Mouse (Mus musculus) heart, postnatal 0 days (tissue): Measurements from ENCODE around the gene Wfdc15b. TPM values are rescaled to one million over a fixed set of nuclear protein-coding genes. Genes with fewer than 3 reads are reported as not detected.

ENCODE experiments used
- ATAC-seq: fragments of 200-750 bp; cut with Nextera tagmentation; 2 replicates; pipeline ENCODE4 v1.8.0; 2017; ENCODE audit warnings: low read depth, moderate number of reproducible peaks, moderate library complexity; ENCODE audit not compliant: insufficient read depth
- DNase-seq: peaks from one replicate; pipeline ENCODE4 v3.0.0-alpha.2; 2016; ENCODE audit warnings: low spot score
- H3K27ac ChIP-seq: fragments of 300-500 bp; sonication (generic); 2 replicates; pipeline ENCODE4 v1.5.1; 2014; ENCODE audit warnings: low read depth, mild to moderate bottlenecking
- H3K27me3 ChIP-seq: fragments of 300-500 bp; sonication (generic); 2 replicates; pipeline ENCODE4 v1.6.1; 2014; ENCODE audit warnings: low read length, mixed read lengths; ENCODE audit not compliant: control insufficient read depth, insufficient read depth
- H3K36me3 ChIP-seq: fragments of 300-500 bp; sonication (generic); replicated peaks from 2 replicates; pipeline ENCODE4 v1.6.1; 2014; ENCODE audit warnings: low read length, mixed read lengths; ENCODE audit not compliant: control insufficient read depth, insufficient read depth
- H3K4me1 ChIP-seq: fragments of 300-500 bp; sonication (generic); 2 replicates; pipeline ENCODE4 v1.6.1; 2014; ENCODE audit warnings: antibody characterized with exemption; ENCODE audit not compliant: control insufficient read depth, insufficient read depth
- H3K4me2 ChIP-seq: fragments of 300-500 bp; sonication (generic); 2 replicates; pipeline ENCODE4 v1.6.1; 2014; ENCODE audit warnings: low read depth, mild to moderate bottlenecking, low read length, moderate library complexity
- H3K4me3 ChIP-seq: fragments of 300-500 bp; sonication (generic); 2 replicates; pipeline ENCODE4 v1.5.1; 2014; ENCODE audit warnings: low read depth, low read length
- H3K9ac ChIP-seq: fragments of 300-500 bp; sonication (generic); replicated peaks from 2 replicates; pipeline ENCODE4 v1.6.1; 2014; ENCODE audit warnings: low read depth, low read length, mixed read lengths
- H3K9me3 ChIP-seq: fragments of 300-500 bp; sonication (generic); replicated peaks from 2 replicates; pipeline ENCODE4 v1.6.1; 2016; ENCODE audit warnings: low read length; ENCODE audit not compliant: control insufficient read depth
- CTCF ChIP-seq: IDR thresholded peaks from 2 replicates; pipeline ENCODE4 v1.5.1; 2016; ENCODE audit warnings: antibody characterized with exemption, control low read depth, low read depth
- EP300 ChIP-seq: IDR thresholded peaks from 2 replicates; pipeline ENCODE4 v1.6.1; 2016; ENCODE audit warnings: antibody characterized with exemption, low read depth
- whole genome bisulfite sequencing: fragments of 180-500 bp; shearing (Covaris S2); extraction: QIAGEN DNeasy Blood & Tissue Kit; methylation state at CpG from one replicate; pipeline ENCODE4 v1.1.7; 2014; 5-methylcytosine and 5-hydroxymethylcytosine counted together
- polyA plus RNA-seq: library from polyadenylated mRNA; unstranded; fragments of >200 nt; fragmentation: Nextera tagmentation; extraction: Ambion mirVana; gene quantifications from 2 replicates; pipeline ENCODE4 v1.2.1, GENCODE M21; 2015
- total RNA-seq: library from RNA; depleted of rRNA; stranded (reverse); fragments of >200 nt; gene quantifications from 2 replicates; pipeline ENCODE4 v1.2.3, GENCODE M21; 2014; ENCODE audit warnings: low replicate concordance

Gene Wfdc15b
- total and polyA plus RNA-seq, 2 experiments from 2014 or later, result not detected

- DNase-seq (no peak), ATAC-seq (no peak)
Measured at GRCm38 (mm10) chr2:164184145-164184719, 37.2 kb downstream of the Wfdc15b start.

GRCm38 (mm10) chr2:164183340-164183739, 38.1 kb downstream of the Wfdc15b start:
- Histone ChIP-seq H3K27me3 (peaks cover 13% of the 10 kb centered on the region; the same call in 1 of the 2 replicates), H3K4me2 (no peak overlapping the region), H3K36me3 (no peaks in the 10 kb centered on the region), H3K9me3 (no peaks in the 10 kb centered on the region), H3K9ac (no peak overlapping the region), H3K4me1 (no peaks in the 10 kb centered on the region), H3K4me3 (no peak overlapping the region), H3K27ac (no peak overlapping the region)
- WGBS, result 73% methylated on average over 9 of the region's 9 CpGs
- ATAC-seq (no peak), DNase-seq (no peak)
- no peak for TF ChIP-seq EP300
- no peak for TF ChIP-seq CTCF

More at GRCm38 (mm10) chr2:164184145-164184719, 37.2 kb downstream of the Wfdc15b start:
- Histone ChIP-seq H3K9ac (no peak overlapping the region), H3K4me1 (no peaks in the 10 kb centered on the region), H3K27me3 (peaks cover 11% of the 10 kb centered on the region; the same call in 1 of the 2 replicates), H3K4me2 (no peak overlapping the region), H3K27ac (no peak overlapping the region), H3K9me3 (no peaks in the 10 kb centered on the region), H3K4me3 (no peak overlapping the region), H3K36me3 (no peaks in the 10 kb centered on the region)
- WGBS, result 39% methylated on average over 9 of the region's 9 CpGs
- TF ChIP-seq CTCF, result no peak
- no peak for TF ChIP-seq EP300

GRCm38 (mm10) chr2:164182692-164183255, 38.7 kb downstream of the Wfdc15b start, which contains the start of gene Wfdc5:
Gene Wfdc5 (minus strand): TSS chr2:164182742.
- H3K9ac ChIP-seq, result no peak within 1 kb of the TSS
- no peaks in the 10 kb centered on the region for H3K9me3 ChIP-seq
- no peak within 1 kb of the TSS for H3K27ac ChIP-seq
- peaks cover 19% of the 10 kb centered on the region; the same call in 1 of the 2 replicates for H3K27me3 ChIP-seq
- H3K4me2 ChIP-seq, result no peak within 1 kb of the TSS
- no peaks in the 10 kb centered on the region for H3K36me3 ChIP-seq
- H3K4me1 ChIP-seq, result no peaks in the 10 kb centered on the region
- TF ChIP-seq CTCF (no peak), EP300 (no peak)
- ATAC-seq (no peak), DNase-seq (no peak)
- 76% methylated on average over 7 of the region's 7 CpGs for WGBS
- no peak within 1 kb of the TSS for H3K4me3 ChIP-seq

DNA sequence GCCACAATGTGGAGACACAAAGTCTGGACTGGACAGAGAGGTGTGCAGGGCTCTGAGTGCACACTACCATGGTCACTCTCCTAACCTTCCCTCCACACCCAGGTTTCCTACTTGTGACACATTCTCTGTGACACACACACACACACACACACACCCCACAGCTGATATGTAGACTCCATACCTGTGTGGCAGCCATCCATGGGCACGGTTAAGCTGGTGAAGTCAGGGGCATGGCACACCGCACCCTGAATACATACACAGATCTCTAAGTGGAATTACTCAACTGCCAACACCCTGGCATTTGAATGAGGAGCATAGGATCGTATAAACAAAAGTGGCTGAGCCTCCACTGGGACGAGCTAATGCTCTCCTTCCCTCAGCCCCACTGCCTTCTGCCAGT, 40.7 kb downstream of the Wfdc15b start:
- H3K4me3 ChIP-seq, result no peak overlapping the region
- peaks cover 21% of the 10 kb centered on the region; the same call in 1 of the 2 replicates for H3K27me3 ChIP-seq
- H3K36me3 ChIP-seq, result no peaks in the 10 kb centered on the region
- no peak overlapping the region for H3K27ac ChIP-seq
- TF ChIP-seq CTCF (no peak), EP300 (no peak)
- ATAC-seq (no peak), DNase-seq (no peak)
- H3K9me3 ChIP-seq, result no peaks in the 10 kb centered on the region
- H3K9ac ChIP-seq, result no peak overlapping the region
- WGBS, result 67% methylated on average over 4 of the region's 4 CpGs
- H3K4me2 ChIP-seq, result no peak overlapping the region
- no peaks in the 10 kb centered on the region for H3K4me1 ChIP-seq

DNA sequence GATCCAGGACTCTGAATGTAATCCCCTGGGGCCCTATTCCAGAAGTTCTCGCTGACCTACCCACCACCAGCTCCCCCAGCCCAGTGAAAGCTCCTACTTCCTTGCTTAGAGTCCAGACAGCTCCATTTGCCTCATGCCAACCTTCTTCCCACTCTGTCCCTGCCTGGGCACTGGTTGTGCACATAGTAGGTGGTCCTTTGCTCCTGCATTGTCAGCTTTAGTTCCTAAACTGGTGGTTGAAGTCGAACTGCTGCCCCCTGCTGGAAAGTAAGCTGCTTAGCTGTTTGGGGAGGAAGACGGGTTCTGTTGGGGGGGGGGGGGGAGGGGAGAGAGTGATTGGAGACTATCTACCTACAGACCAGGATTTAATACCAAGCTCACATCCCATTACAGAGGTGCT, 41.3 kb downstream of the Wfdc15b start:
- no peak for ATAC-seq
- Histone ChIP-seq H3K36me3 (no peaks in the 10 kb centered on the region), H3K9ac (no peak overlapping the region), H3K27ac (no peak overlapping the region), H3K4me1 (no peaks in the 10 kb centered on the region), H3K4me2 (no peak overlapping the region), H3K9me3 (no peaks in the 10 kb centered on the region), H3K4me3 (no peak overlapping the region), H3K27me3 (peaks cover 21% of the 10 kb centered on the region; the same call in 1 of the 2 replicates)
- no peak for TF ChIP-seq EP300
- TF ChIP-seq CTCF, result peak; percentile 49
- 38% methylated on average over 3 of the region's 3 CpGs for WGBS
- DNase-seq, result no peak
